Mouse (Mus musculus): ENCODE data around the gene Plekhg1.

The Plekhg1 gene

DNA sequence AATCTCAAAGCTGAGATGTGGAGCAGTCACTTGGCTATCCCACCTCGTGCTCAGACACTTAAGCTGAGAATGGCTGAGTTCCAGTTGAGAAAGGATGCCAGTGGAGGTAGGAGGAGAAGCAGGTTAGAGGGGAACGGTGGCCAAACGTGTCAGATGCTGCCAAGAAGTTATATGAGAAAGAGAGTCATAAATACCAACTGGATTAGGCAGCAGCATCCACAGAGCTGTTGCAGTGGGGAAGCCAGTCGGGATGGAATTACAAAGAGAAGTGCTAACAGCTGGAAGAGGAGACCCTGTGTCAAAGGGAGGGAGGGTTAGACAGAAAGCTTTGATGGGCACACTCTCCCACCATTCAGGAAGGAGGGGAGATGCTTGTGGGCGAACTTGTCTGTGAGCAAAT lies 89.3 kb downstream of the Plekhg1 start:
- DNase-seq (ENCODE audit: low spot score in 2 of 2), result no peak

DNA sequence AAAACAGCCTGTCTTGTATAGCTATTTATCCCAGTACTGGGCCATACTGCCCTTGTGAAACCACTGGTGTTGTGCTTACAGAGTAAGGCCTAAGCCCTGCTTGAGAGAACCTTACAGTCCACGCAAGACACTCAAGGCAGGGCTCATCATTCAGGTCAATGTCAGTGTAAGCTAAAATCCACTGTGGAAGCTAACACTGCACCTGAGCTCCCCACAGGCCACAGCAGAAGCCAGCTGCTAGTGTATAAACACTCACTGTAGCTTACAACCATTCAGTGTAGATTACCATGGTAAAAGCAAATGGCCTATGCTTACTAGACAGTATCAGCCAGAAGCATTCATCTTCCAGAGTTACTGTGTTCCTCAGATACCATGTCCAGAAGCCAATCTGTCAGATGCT lies 90.5 kb downstream of the Plekhg1 start:
- DNase-seq (ENCODE audit: low spot score in 2 of 2), result no peak

DNA sequence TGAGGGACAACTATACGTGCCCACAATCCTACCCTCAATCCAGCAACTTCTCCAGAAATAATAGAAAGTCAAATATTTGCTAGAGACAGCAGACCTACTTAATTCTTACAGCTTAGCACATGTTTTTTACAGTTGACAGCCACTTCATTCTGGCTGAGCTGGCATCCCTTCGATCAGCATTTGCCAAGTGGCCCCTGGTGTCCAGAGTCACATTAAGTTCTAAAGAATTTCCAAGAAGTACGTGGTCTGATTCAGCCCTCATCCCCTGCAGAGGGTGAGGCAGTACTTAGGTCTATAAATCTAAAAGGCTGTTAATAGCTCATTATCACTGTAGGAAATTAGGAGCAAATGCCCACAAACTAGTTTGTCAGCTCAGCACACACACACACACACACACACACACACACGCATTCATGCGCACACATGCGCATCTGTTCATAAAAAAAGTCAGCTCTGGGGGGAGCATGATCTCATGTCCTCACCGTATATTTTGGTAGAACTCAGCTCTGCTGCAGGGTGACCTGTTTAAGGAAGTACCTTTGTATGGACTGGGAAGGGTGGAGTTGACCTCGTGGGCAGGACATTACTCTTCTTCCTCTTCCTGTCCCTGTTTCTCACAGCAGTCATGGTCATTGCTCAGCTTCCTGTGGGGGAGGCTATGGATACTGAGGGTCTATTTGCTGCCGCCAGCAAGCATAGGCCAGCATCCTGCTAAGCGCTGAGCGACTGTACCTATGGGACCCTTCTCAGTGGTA lies 91.6 kb downstream of the Plekhg1 start:
- DNase-seq (ENCODE audit: low spot score in 2 of 2), result no peak

DNA sequence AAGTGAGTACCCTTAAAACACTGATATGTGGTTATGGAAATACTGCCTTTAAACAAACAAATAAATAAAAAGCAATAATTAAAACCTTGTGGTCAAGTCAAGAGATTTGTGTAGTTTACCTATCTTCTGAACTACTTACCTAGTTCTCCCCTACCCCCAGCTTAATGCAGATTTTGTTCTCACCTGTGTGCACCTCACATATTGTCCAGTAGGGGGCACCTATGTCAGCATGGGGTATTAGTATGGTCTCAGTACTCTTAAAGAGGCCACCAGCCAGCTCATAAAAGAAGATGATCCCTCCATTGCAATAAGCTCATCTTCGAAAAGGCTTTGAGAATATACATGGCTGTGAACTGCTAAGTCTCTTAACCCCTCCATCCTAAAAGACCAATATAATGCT lies 93.9 kb downstream of the Plekhg1 start:
- DNase-seq (ENCODE audit: low spot score in 2 of 2), result no peak

DNA sequence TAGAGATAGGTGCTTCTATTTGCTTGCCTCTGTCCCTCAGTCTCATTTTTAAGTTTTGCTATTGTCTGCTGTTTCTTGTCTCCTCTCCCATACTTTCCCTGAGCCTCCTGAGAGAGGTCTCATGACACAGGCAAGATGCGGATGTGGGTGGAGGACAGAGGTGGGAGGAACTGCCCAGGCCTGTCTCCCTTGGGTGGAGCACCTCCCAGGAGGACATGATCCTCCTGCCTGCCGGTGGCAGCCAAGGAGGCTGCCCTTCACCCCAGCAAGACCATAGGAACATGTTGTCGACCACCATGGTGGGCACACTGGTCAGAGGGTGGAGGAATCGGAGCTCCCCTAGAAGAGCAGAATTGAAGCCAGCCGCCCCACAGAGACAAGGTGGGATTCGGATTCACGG lies 94.5 kb downstream of the Plekhg1 start:
- no peak for DNase-seq (ENCODE audit: low spot score in 2 of 2)

DNA sequence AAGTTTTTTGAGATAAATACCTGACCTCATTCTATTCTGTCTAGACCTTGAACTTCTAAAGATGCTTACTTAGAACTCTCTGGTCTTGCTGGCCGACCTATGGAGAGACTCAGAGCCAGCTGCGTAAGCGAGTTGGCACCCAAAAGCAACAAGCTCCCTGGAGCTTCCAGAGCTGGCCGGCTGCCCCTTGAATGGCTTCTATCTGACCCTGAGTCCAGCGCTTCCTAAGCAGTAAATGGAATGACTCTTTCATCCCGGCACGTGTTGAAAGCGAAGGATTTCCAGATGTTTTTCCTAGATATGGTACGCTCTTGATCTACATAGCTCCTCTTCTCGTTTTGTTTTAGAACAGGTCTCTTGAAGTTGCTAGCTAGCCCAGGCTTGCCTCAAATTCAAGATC lies 95.5 kb downstream of the Plekhg1 start:
- no peak for DNase-seq (ENCODE audit: low spot score in 2 of 2)

DNA sequence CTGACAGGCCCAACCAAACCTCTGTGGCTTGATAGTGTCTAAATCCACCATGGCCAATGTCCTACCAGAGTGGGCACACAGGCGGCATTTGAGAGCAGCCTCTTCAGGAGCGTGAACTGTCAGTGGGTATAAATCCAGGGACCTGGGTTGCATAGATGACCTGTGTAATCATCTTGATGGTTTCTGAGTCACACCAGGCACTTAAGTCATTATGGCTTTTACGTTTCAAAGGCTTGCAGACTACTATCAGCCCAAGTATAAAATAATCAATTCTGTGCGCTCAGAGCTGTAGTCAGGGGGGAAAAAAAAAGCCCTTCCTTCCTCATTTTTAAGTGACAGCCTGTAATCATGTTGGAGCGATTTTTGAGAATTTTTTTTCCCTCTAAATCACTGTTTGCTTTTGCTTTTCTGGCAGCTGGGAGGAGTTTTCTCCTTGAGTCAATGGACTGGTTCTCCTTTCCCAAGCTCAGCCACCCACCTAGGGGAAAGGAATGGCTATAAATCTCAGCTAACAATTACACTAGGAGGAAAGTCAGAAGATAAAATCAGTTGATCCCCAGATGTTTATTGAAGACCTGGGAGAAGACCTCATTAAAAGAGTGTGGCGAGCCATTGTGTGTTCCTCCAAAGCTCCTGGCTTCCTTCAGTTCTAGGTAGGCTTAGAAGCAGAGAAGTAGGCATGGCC lies 99.7 kb downstream of the Plekhg1 start:
- no peak for DNase-seq (ENCODE audit: low spot score in 2 of 2)

DNA sequence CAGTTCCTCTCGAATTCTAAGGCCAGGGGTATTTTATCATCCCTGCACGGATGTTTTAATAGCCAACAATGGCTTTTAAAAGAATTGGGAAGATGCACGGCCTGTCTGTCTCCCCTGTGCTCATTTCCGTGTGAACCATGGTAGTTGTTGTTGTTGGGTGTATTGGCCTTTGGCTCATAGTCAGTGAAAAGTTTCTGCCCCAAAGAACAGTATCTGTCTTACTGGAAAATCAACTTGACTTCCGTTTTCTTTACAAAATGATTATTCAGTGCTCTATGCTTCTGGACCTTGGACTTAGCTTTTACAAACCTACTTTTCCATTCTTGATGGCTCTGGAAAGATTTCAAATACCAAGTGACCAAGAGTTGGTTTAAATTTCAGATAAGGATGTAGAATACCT lies 104.3 kb downstream of the Plekhg1 start:
- no peak for DNase-seq (ENCODE audit: low spot score in 2 of 2)

DNA sequence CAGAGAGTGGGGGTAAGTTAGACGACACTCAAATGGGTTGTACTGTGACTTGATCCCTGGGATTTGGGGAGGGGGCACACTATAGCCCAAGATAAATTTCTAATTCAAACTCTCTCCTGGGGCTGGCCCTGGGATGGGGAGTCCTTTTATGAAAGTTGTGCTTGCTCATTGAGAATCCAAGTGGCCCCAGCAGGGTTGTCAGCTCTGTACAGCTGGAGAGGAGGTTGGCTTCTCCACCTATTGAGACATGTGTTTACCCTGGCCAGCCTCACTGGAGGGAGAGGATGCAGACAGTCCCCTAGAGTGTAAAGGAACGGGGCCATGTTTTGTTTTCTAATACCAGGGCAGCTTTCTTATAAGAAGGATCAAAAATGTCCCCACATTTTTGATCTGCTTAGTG lies 106.9 kb downstream of the Plekhg1 start:
- no peak for DNase-seq (ENCODE audit: low spot score in 2 of 2)

DNA sequence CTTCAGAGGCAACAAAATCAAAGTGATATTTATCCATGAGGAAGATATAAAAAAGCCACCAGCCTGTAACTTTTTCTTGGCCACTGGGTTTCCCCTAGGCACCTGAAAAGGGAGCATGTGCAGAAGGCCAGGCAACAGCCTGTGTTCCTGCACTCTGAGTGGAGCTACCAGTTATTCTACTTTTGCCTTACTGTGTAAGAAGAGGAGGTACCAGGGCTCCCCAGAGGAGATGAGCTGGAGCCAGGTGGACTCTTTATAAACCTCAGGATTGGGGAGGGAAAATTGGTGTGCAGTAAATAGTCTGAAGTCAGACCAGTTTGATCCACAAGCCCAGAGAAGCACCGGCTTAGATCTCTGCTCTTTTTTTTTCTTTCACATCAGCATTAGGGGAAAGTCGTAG lies 111.3 kb downstream of the Plekhg1 start:
- no peak for DNase-seq (ENCODE audit: low spot score in 2 of 2)

DNA sequence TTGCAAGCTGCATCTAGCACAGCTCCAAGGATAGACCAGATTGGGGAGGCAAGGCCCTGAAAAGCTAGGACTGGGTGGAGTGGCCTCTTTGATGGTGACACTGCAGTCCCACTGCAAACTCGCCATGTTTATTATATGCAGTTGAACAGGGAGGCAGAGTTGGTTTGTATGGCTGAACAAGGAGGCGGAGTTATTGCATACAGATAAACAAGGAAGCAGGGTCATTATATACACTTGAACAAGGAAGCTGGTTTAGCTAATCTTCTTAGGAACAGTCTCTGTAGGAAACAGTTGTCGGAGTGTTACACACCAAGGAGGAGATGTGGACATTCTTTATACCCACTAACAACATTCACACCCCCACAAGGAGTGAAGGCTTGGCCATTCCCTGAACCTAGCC lies 112.6 kb downstream of the Plekhg1 start:
- DNase-seq (ENCODE audit: low spot score in 2 of 2), result no peak

DNA sequence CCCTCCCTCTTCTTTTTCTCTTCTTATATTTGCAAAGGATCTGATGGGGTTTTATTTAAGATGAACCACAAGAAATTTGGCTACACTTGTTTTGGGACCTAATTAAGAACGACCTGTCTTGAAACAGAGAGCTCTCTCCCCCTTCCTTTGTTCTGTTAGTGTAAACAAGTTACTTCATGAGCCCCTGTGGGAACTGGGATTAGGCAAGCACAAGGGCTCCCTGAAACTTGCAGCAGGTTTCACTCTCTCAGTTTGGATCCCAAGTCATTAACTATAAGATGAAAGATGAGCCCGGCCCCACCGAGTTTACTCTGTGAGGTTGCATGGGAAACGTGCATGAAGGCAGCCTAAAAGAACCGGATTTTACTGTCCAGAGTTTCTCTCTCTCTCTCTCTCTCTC lies 117.7 kb downstream of the Plekhg1 start:
- no peak for DNase-seq (ENCODE audit: low spot score in 2 of 2)

DNA sequence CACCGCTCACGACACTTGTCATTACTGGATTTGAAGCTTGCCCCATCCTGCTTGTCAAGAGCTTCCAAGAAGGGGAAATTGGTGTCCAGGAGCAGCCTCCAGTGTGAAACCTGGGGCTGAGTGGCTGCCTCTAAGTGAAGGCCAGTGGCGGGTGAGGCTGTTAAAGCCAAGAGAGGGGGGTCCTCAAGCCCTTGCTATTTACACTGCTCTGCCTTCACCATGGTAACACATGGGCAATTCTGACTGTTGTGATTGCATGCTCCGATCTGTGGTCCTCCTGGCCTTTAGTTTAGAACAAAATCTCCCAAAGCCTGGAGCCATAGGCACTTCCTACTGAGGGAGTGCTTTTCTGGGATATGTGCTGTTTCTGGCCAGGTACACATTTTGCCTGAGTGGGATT lies 118.3 kb downstream of the Plekhg1 start:
- DNase-seq (ENCODE audit: low spot score in 2 of 2), result no peak

DNA sequence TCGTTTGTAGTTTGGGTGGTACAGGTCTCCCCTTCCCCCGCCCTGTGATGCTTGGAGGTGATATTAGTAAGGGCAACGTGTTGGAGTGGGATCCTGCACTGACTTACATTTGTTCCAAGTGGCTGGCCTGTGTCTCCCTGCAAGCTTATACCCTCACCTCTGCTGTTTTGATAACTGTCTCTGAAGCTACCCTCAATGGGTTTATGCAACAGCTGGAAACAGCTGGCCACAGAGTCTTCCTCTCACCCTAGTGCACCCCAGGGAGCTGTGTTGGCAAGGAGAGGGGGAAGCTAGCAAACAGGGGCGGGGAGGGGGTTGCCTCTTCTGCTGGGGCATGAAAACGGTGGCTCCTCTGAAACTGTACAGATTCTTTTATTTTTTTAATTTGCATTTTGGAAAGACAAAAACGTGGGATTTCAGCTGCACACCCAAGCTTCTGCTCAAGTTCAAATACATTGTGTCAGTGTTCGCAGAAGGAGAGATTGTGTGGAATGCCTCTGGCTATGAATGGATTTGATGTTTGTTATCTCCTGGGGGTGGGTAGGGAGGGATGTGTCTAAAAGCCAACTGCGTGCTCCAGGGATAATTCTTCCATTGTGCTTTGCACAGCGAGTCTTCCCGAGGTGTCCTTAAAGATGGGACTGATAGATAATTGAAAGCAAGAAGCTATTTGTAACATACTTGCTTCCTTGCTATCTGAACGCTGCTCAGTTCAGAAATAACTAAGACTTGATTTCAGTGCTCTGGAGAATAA lies 119.0 kb downstream of the Plekhg1 start:
- DNase-seq (ENCODE audit: low spot score in 2 of 2), result no peak

DNA sequence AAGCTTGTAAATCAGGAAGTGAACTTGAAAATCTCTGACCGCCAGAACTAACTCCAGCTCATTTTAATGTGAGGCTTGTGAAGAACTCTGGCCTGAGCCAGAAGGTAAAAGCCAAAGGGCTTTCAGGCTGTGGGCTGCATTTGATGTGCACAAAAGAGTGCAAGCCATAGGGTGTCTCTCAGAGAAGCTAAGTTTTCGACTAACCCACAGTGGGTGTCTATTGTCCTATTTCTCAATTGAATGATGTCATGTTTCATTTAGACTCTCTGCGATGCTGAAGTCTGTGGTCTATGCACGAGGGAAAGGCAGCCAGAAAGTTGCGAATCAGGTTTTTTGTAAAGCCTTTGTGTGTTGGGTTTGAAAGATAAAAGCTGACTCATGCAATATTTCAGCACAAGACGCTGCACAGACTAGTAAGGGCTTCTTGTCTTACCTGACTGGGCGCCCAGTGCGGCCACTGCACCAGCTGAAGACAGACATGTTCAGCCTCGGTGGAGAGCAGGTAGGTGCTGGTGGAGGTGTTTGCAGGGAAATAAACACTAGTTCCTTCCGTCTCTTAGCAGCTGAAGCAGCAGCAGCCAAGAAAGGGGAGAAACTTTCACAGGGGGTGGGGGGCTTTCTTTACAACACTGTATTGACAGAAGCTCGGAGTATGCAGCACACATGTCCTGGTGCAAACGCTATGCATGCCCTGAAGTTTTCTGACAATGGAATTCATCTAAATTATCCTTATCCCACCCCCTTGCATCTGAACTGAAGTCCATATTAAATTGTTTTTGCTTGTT lies 123.4 kb downstream of the Plekhg1 start:
- DNase-seq (ENCODE audit: low spot score in 2 of 2), result no peak

DNA sequence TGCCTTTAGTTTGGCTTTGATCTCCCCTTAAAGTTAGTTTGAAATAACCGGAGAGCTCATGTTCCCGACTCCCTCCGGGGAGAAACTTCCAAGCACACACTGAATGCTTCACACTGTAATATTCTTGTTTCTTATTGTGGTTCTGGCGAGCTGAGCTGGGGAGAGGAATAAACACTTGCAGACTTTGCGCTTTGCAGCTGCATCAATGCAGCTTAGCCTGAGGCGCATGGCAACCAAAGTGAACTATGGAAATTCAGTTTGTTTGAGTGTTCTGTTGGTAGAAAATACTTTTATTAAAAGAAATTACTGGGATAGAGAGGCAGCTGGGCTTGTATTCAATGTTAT lies 124.0 kb downstream of the Plekhg1 start:
- DNase-seq (ENCODE audit: low spot score in 2 of 2), result no peak

DNA sequence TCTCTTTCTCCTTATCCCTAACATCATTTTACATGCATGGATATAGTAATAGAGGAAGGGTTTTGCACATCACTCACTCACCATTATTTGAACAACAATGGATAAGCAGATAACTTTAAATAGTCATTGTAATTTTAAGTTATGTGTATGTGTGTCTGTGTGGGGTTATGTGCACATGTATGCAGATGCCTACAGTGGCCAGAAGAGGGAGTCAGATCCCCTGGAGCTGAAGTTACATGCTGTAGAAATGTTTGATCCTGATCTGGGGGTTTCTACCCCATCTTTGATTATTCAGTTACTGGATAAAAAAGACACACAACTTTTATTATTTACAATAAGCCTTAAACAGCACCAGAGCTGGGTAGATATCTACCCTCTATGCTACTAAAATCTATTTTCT lies 127.1 kb downstream of the Plekhg1 start:
- DNase-seq (ENCODE audit: low spot score in 2 of 2), result no peak

DNA sequence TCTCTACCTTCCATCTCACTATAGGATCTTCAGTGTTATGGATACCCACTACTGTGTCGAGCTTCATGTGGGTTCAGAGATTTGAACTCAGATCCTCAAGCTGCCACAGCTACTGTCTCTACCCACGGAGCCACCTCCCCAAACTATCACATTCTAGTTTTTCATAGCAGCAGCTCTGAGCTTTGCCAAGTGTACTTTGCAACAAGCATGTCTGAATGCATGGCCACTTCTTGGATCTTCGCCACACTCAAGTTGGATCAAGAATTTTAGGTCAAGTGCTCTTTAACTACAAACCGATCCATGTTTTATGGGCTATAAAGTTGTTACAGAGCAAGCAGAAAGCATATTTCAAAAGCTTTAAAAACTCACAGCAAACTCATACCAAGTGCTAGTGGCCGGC lies 130.7 kb downstream of the Plekhg1 start:
- DNase-seq (ENCODE audit: low spot score in 2 of 2), result no peak

DNA sequence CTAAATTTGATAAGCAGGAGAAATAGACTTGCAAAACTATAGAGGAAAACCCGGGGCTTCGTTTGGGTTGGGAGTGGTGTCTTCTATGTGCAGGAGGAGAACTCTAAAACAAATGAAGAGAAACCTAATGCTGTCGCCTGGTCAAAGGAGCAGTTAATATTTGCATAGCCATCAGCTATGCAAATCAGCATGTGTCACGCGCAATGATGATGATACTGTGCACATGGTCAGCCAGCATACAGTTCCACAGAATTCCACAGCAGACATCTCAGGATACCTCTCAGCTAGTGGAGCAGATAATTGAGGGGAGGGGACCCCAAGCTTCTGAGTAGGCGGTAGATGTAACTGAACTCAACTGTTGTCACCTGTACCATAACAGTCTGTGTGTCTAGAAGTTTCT lies 133.3 kb downstream of the Plekhg1 start:
- no peak for DNase-seq (ENCODE audit: low spot score in 2 of 2)

DNA sequence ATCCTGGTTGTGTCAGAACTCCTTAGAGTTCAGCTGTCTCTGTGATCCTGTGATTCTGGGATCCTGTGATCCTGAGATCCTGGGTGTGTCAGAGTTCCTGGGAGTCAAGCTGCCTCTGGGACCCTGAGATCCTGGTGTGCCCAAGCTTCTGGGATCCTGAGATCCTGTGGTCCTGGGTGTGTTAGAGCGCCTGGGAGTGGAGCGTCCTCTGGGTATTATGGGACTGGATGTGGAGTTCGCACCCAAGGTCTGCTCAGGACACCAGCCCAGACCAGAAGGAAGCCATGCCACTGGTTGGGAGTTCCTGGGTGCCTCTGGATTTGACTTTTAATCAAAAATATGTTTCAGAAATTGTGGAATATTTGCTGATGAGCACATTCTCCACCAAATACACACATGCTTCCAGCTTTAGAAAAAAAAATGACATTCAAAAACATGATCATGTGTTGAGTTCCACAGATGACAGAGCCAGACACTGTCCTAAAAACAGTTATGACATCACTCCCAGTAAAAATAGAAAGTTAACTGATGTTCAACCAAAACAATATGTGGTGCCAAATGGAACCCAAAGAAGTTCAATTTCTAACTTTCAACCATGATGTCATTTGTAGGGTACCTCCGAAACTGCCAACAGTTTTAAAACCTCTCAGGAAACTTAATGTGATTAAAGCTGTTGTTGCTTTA lies 137.8 kb downstream of the Plekhg1 start:
- DNase-seq (ENCODE audit: low spot score in 2 of 2), result no peak

DNA sequence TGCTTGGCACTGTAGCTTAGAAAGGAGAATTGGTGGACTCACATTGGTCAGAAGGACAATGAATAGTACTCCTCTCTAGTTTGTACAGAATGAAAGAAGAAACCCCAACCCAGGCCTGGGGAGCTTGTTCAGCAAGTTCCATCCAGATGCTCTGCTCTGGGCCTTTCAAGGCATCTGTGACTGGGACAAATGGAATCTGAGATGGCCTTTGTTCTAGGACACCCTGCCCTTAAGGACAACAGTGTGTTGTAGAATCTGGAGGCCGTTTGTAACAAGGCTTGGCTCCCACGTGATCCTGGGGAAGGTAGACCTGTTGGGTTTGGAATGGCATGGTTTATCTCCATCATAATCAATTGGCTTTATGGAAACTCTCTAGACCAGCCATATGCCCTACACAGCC lies 141.0 kb downstream of the Plekhg1 start:
- DNase-seq (ENCODE audit: low spot score in 2 of 2), result no peak

DNA sequence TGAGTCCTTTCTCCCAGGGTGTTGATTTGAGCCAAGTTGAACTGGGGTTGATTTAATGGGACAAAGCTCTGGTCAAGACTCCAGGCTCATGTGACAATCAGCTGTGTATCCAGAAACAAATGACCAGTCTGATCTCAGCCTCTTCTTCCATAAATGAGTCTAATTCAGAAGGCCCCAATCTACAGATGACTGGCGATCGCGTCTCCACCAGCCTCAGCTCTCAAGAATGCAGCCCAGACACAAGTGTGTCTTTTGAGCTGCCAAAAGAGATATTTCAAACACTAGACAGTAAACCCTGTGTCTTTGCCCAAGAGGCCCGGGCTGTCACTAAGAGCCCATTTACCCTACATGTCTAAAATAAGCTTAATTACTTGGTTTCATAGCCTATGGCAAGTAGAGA lies 148.3 kb downstream of the Plekhg1 start:
- DNase-seq (ENCODE audit: low spot score in 2 of 2), result no peak

Measured in cerebellum, postnatal 4 days (tissue).